ENCODE assay signal across 14 mouse cellular contexts in the genomic region with DNA sequence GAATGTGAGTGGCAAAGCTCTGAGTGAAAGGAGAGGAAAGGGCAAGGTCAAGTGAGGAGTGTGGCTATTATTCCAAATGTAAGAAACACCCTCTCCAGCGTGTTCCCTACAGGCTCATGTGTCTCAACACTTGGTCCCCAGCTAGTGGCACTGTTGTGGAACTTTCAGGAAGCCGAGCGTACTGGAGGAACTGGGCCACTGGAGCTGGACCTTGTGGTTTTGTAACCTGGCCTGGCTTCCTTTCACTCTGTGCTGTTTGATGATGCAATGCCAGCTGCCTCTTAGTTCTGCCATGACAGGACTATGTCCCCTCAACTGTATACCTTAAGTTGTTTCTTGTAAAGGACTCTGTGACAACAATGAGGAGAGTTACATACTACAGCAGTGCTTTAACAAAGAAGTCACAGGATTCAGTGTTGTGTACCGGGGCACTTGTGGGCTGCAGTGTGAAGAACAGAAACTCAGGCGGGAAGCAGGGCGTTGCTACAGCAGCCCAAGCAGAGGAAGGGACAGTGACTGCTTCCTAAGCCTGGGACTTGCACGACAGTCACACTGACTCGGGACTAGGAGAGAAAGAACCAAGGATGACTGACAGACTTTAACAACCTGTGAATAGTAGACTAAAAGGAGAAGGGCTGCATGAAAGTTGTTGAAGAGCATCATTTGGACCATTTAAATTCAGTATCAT.
A peak's percentile ranks its signal among the peaks of the same experiment; 100 is the strongest.
DNase-seq lines count a peak whose midpoint lies in the region; ATAC-seq and TF ChIP-seq lines count a peak whose summit lies in the region.
"Had no signal": no experiment of that assay in that cellular context is flagged by ENCODE, and none has a peak within 500 bp of the region (broad histone marks: within the 10 kb centered on the region; RNA-seq: fewer than 3 reads in every experiment).

No protein-coding gene starts in this region.

- H3K4me1 ChIP-seq in kidney, adult 2 months (ENCODE audit: control insufficient read depth, insufficient read depth, low read length): no peaks in the 10 kb centered on the region
- H3K4me1 ChIP-seq in liver, embryonic 15.5 days (replicated peaks): peaks cover 35% of the 10 kb centered on the region
- H3K4me1 ChIP-seq: hindbrain, embryonic 12.5 days; limb, embryonic 10.5 days had no signal

- H3K36me3 ChIP-seq in kidney, adult 2 months (ENCODE audit: control insufficient read depth, insufficient read depth, low read length): no peaks in the 10 kb centered on the region
- H3K36me3 ChIP-seq in liver, embryonic 15.5 days (replicated peaks): peaks cover 57% of the 10 kb centered on the region
- peaks cover 1% of the 10 kb centered on the region for H3K36me3 ChIP-seq in myocyte (ENCODE audit: control insufficient read depth, insufficient read depth)

- no peaks in the 10 kb centered on the region for H3K79me2 ChIP-seq in myocyte (ENCODE audit: control insufficient read depth, insufficient read depth)

- no peak overlapping the region for H3ac ChIP-seq in myocyte (ENCODE audit: control insufficient read depth, insufficient read length)

- no peak overlapping the region for H3K4me3 ChIP-seq in kidney, adult 2 months (ENCODE audit: insufficient read depth, low read depth, low read length)
- no peak overlapping the region for H3K4me3 ChIP-seq in liver, embryonic 15.5 days (replicated peaks)
- H3K4me3 ChIP-seq in myocyte: no peak overlapping the region
- H3K4me3 ChIP-seq: hindbrain, embryonic 12.5 days; limb, embryonic 10.5 days; midbrain, embryonic 13.5 days had no signal

- ATAC-seq in liver, embryonic 15.5 days (ENCODE audit: insufficient read depth): no peak
- ATAC-seq: midbrain, embryonic 13.5 days had no signal

- H3K27me3 ChIP-seq in kidney, adult 2 months (replicated peaks; ENCODE audit: control insufficient read depth, insufficient read depth, low read length): no peaks in the 10 kb centered on the region
- H3K27me3 ChIP-seq in liver, embryonic 15.5 days: no peaks in the 10 kb centered on the region
- no peaks in the 10 kb centered on the region for H3K27me3 ChIP-seq in myocyte (ENCODE audit: control insufficient read depth, insufficient read depth, insufficient read length)
- H3K27me3 ChIP-seq: hindbrain, embryonic 12.5 days; midbrain, embryonic 13.5 days had no signal

- TF ChIP-seq CTCF in kidney, adult 2 months (conservative IDR thresholded peaks at IDR 0.05; ENCODE audit: insufficient read depth, insufficient read length, low read depth, low read length): peak; percentile 55

- no peaks in the 10 kb centered on the region for H3K9me3 ChIP-seq in liver, embryonic 15.5 days (replicated peaks)
- H3K9me3 ChIP-seq: hindbrain, embryonic 12.5 days; limb, embryonic 10.5 days; midbrain, embryonic 13.5 days had no signal

- no peak for TF ChIP-seq POLR2A in kidney, adult 2 months (IDR thresholded peaks at IDR 0.05; ENCODE audit: low read depth, low read length)
- no peak for TF ChIP-seq POLR2A in myocyte (IDR thresholded peaks at IDR 0.05; ENCODE audit: insufficient read length, low read depth)

- WGBS in kidney, adult 2 months: 57% methylated on average over 8 of the region's 8 CpGs
- WGBS in liver, embryonic 15.5 days (ENCODE audit: insufficient replicate concordance): 58% methylated on average over 8 of the region's 8 CpGs

- no peak overlapping the region for H3K4me2 ChIP-seq in liver, embryonic 15.5 days
- no peak overlapping the region for H3K4me2 ChIP-seq in myocyte (ENCODE audit: low read depth)
- H3K4me2 ChIP-seq: hindbrain, embryonic 12.5 days; midbrain, embryonic 13.5 days had no signal

- H3K27ac ChIP-seq in kidney, adult 2 months (ENCODE audit: insufficient read depth, low read depth, low read length): no peak overlapping the region
- peak overlapping the region; percentile 31; the same call in 1 of the 2 replicates for H3K27ac ChIP-seq in liver, embryonic 15.5 days (replicated peaks)
- H3K27ac ChIP-seq: hindbrain, embryonic 12.5 days; limb, embryonic 10.5 days; midbrain, embryonic 13.5 days had no signal

- no peak overlapping the region for H3K9ac ChIP-seq in liver, embryonic 15.5 days
- H3K9ac ChIP-seq: hindbrain, embryonic 12.5 days; midbrain, embryonic 13.5 days had no signal

- DNase-seq in kidney, adult 2 months: peak; percentile 22
- no peak for DNase-seq in kidney, postnatal 10 days
- DNase-seq in adrenal gland, postnatal 36 days: peak; percentile 10 to 21
- no peak for DNase-seq in layer of hippocampus, adult 9-10 months (ENCODE audit: low spot score)
- no peak for DNase-seq in spleen, postnatal 10 days (ENCODE audit: low spot score in 2 of 2)
- DNase-seq in cerebellum, postnatal 25 days: no peak
- DNase-seq: gastrocnemius, postnatal 10 days; spleen, adult 18-20 months; thymus, postnatal 4 days had no signal

TF ChIP-seq in myocyte, 11 proteins besides CTCF, POLR2A, EP300 and RAD21:
- peak; percentile 73; the same call in 1 of the 2 replicates for TF ChIP-seq CEBPB (IDR thresholded peaks at IDR 0.05; ENCODE audit: insufficient read depth, poor library complexity, severe bottlenecking)
- TF ChIP-seq TCF3 (IDR thresholded peaks at IDR 0.05; ENCODE audit: insufficient read length, low read depth): no peak
- peak in 1 of 3 experiments; percentile 59 for TF ChIP-seq MYOG (IDR thresholded peaks at IDR 0.05; ENCODE audit: control insufficient read depth in 1 of 3, insufficient read depth in 1 of 3, insufficient read length in 2 of 3, low read depth in 2 of 3)
- no peak for TF ChIP-seq SRF (IDR thresholded peaks at IDR 0.05; ENCODE audit: control insufficient read depth, insufficient read length, low read depth)
- no peak for TF ChIP-seq MAX (IDR thresholded peaks at IDR 0.05; ENCODE audit: low read depth)
TF ChIP-seq in myocyte: peak in this region for 2.

Comparison
In these comparisons a context has a peak if more than half of its experiments do, and no peak if none do; other contexts are left out.
1. DNase-seq: peak in kidney, adult 2 months (single experiment) and adrenal gland, postnatal 36 days (2 of 2); none in kidney, postnatal 10 days (single experiment), layer of hippocampus, adult 9-10 months (single experiment), spleen, postnatal 10 days (0 of 2) and cerebellum, postnatal 25 days (0 of 2).